Mouse (Mus musculus) cerebellum, adult 9-10 months (tissue): ENCODE data around the gene Wrb.

Experiments used
- DNase-seq: peaks from one replicate; pipeline ENCODE4 v3.0.0; 2022

Gene Wrb

DNA sequence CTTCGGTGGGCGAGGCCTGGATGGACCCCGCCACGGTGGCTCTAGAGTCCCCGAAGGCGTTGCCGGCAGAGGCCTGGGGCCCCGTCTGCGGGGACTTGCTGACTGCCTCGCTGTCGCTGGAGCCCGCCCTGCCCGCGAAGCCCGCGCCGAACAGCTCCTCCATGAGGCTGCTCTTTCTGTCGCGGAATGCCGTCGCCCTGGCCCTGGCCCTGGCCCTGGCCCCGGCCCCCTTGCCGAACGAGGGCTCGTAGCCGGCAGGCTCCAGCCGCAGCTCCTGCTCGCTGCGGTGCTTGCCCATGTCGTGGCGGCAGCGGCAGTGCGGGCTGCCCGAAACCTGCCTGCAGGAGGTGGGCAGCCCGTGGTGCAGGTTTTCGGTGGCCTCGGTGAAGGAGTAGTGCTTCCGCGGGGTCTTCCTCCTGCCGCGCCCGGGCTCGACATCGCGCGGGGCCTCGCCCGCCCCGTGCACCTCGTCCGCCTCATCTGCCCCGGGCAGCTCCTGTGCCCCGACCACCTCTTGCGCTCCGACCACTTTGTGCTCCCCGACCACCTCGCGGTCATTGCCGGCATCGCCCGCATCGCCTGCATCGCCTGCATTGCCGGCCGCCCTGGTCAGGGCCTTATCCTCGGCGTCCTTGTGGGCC lies 14.0 kb downstream of the Wrb start:
- peak; percentile 64 for DNase-seq

- peak; percentile 57 for DNase-seq
Observed at GRCm38 (mm10) chr16:96159794-96160346, 14.7 kb downstream of the Wrb start.

DNA sequence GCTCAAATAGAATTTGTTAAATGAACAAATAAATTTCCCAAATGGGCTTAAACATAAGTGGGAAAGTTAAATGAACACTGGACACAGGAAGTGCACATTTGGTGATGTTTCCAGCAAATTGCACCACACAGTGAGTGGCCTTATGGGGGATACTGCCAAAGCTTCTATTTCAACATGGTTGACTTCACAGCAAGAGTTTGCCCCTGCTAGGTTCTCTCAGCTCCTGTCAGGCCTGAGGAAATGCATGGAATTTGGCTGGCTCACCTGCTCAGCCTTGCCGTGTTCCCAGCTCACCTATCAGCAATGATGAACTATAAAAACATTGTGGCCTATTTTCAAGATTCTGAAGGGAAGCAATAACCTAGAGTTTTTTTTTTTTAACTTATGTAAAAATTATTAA lies 15.7 kb downstream of the Wrb start:
- DNase-seq = peak; percentile 72

GRCm38 (mm10) chr16:96161336-96161735 lies 16.1 kb downstream of the Wrb start:
- DNase-seq = peak; percentile 52

DNA sequence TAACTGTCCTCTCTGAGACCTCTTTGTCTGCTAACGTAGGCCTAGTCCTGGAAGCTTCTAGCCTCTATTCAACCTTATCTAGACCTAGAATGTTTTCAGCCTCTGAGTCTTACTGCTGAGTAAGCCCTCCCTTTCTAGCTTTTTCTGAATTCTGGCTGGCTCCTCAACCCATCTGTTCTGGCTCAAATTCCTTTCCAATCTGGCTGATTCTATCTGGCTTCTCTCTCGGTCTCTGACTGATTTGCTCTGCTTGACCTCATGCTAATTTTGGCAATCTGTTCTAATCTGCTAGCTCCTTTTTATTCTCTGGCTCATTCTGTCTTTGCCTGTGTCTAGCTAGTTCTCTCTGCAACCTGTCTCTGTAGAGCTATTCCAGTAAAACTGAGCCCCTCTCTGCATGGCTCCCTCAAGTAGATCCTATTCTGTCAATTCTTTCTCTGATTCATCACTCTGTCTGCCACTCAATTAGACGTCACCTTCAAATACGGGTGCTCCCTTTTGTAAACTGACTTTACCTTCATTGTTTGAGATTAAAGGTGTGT lies 20.6 kb downstream of the Wrb start:
- peak; percentile 90 for DNase-seq

DNA sequence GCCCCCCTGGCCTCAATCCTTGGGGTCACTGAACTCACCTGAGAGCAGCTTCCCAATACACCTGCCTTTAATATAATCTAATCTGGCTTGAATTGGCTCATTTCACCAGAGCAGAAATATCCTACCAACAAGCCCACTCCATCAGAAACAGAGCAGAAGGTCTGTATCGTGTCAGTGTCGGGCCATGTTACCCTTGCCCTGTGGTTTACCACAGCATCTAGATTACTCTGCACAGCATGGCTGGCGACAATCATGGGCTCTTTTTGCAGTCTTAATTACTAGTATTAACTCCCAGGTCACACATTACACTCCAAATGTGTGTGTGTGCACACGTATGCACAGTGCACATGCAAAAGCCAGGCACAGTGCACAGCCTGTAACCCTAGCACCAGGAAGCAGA lies 23.6 kb downstream of the Wrb start:
- no peak for DNase-seq

DNA sequence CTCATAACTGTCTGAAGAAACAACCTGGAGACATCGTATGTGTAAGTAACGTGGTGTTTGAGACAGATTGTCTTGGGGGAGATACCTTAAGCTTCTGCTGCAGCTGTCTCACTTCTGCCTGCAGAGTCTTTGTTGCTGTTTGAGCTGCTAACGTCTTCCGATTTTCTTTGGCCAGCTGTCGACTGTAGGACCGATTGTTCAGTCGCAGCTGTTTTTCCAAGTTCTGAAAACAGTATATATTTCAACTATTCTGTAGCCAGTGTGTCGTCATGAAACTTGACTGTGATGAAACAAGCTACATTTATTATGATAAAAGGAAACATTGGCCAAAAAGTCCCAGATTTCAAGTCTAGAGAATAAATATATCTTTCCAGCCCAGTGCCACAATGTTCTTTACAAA lies 28.4 kb downstream of the Wrb start:
- DNase-seq = no peak

- DNase-seq = no peak
Observed at GRCm38 (mm10) chr16:96175399-96175798, 30.2 kb downstream of the Wrb start.

DNA sequence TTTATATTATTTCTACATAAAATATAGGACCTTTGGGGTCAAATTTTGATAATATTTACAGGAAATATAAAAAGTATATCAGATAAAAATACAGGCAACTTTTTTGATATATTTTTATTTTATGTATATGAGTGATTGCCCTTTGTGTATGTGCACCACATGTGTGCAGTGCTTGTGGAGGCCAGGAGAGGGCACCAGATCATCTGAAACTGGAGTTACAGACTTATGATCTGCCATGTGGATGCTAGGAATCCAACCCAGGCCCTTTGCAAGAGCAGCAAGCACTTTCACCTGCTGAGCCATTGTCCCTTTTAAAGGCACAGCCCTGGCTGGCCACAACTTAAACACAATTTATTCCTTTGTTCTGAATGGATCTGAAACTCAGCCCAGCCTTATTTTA lies 33.9 kb downstream of the Wrb start:
- DNase-seq = no peak

GRCm38 (mm10) chr16:96187619-96188018 lies 42.4 kb downstream of the Wrb start:
- DNase-seq = no peak

DNA sequence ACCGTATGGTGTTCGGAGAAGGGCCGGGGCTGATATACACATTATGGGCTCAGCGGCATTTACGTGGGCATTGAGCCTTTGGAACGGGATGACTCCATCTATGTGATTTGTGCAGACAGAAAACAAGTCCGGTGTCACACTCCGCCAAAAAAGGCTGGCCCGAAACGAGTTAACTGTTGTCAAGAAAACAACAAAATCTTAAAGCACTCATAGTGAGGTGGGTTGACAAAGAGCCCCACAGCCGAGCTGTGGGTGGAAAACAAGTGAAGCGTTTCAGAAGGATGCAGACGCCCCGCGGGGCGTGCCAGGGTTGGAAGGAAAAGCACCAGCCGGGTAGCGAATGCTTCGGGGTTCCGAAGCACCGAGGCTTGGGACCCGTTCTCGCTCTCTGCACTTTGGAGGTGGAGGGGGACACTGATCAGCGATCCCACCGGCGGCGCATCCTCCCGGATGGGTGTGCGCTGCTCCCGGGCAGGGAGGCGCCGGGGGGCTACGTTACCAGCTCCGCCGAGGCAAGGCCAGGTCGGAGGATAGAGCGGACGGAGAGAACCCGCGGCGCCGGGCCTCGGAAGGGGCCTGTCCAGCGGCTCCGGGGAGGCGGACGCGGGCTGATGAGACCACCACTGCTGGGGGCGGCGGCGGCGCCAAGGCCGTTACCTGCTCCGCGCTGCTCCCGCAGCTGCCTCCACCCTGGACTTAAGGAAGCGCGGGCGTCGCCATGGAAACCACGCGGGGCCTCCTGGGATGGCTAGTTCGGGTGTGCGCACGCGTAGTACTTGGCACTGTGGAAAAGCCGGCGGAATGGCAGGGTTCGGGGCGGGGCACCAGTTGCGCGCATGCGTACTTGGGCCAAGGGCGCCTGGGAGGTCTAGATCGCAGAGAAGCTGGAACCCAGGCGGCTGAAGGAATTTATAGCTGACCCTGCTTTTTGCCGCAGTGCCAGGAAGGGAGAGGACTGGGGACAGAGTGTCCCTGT lies 46.6 kb downstream of the Wrb start, which contains the start of gene Lca5l:
Lca5l (minus strand) TSS at position 741 of the 976 bp plus-strand sequence.
- DNase-seq = peak; percentile 99

- peak; percentile 73 for DNase-seq
Observed at GRCm38 (mm10) chr16:96199913-96200701, 54.9 kb downstream of the Wrb start, which contains the start of gene Sh3bgr. Gene Sh3bgr (plus strand): TSS chr16:96200450.

GRCm38 (mm10) chr16:96200702-96201028 lies 55.5 kb downstream of the Wrb start:
- DNase-seq = no peak

DNA sequence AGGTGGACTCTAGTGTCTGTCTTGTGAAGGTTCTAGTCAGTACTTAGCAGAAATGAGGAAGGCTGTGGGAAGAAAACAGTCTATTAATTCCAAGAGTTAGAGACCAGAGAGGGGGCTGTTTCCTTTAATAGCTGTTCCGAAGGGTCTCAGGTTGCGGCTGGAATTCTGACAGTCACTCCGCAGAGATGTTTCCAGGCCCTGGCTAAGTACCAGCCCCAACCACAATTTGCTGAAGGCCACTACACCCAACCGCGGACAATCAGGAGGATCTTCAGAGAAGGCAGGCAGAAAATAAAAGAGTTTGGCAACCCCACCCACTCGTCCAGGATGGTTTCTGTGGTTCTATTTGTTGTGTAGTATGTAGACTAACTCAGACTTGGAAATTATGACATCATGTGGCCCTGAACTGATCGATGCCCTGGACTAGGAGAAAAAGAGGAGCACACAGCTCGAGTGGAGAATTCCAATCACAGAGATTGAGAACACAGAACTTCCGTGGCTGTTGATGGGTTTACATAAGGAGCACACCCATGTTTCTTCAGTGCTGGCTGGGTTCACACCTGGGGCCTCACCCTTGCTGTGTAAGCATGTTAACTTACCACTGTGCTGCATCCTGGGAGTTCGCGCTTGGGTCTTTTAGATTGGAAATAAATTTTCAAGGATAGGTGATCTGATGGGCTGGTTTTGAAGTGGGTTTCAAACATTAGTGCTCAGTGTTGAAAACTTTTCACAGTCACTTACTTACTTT lies 56.5 kb downstream of the Wrb start:
- DNase-seq = no peak
